Mouse (Mus musculus): ENCODE measurements at regions not wholly inside any gene's neighbourhood (a gene's known extent, or its start where the extent isn't known, plus 50 kb on each side); places are given as distances from the start of the nearest gene placed in this dataset.

GRCm38 (mm10) chr12:119069747-119070146 is 103.5 kb upstream of the Abcb5 start:
- Histone ChIP-seq H3K27ac (ENCODE audit: insufficient read depth, low read depth, low read length, poor library complexity, severe bottlenecking) (no peak overlapping the region), H3K4me1 (ENCODE audit: control insufficient read depth in 2 of 2, insufficient read depth in 2 of 2, low read length in 2 of 2, poor library complexity in 1 of 2) (no peaks in the 10 kb centered on the region), H3K36me3 (ENCODE audit: control insufficient read depth, insufficient read depth, low read length, poor library complexity, severe bottlenecking) (no peaks in the 10 kb centered on the region), H3K9me3 (ENCODE audit: control insufficient read depth, insufficient read depth, low read depth, low read length) (no peaks in the 10 kb centered on the region), H3K4me3 (ENCODE audit: insufficient read depth in 1 of 2, low read depth in 1 of 2, low read length in 2 of 2, poor library complexity in 1 of 2, severe bottlenecking in 1 of 2) (no peak overlapping the region), H3K9ac (ENCODE audit: insufficient read depth, low read depth, low read length, poor library complexity, severe bottlenecking) (no peak overlapping the region)
- in situ Hi-C loops (cut with MboI; ENCODE audit: low sequenced_read_pairs in 2 of 2, unreplicated experiment in 2 of 2) = no loop called here
- TF ChIP-seq MAFK (IDR thresholded peaks at IDR 0.05; ENCODE audit: insufficient read depth, low read depth, low read length) (no peak), ZC3H11A (IDR thresholded peaks at IDR 0.05; ENCODE audit: borderline replicate concordance, low read depth, low read length) (no peak), HCFC1 (IDR thresholded peaks at IDR 0.05; ENCODE audit: borderline replicate concordance, insufficient read depth, low read length) (no peak), ZNF384 (IDR thresholded peaks at IDR 0.05; ENCODE audit: low read depth, low read length) (no peak), CHD2 (IDR thresholded peaks at IDR 0.05; ENCODE audit: low read depth, low read length) (no peak)
- DNase-seq (ENCODE audit: low read depth, low spot score) = no peak

- in situ Hi-C loops (cut with MboI; ENCODE audit: low sequenced_read_pairs in 2 of 2, unreplicated experiment in 2 of 2) = no loop called here
- Histone ChIP-seq H3K9ac (ENCODE audit: insufficient read depth, low read depth, low read length, poor library complexity, severe bottlenecking) (no peak overlapping the region), H3K27ac (ENCODE audit: insufficient read depth, low read depth, low read length, poor library complexity, severe bottlenecking) (no peak overlapping the region), H3K4me3 (ENCODE audit: insufficient read depth in 1 of 2, low read depth in 1 of 2, low read length in 2 of 2, poor library complexity in 1 of 2, severe bottlenecking in 1 of 2) (no peak overlapping the region), H3K36me3 (ENCODE audit: control insufficient read depth, insufficient read depth, low read length, poor library complexity, severe bottlenecking) (no peaks in the 10 kb centered on the region), H3K9me3 (ENCODE audit: control insufficient read depth, insufficient read depth, low read depth, low read length) (no peaks in the 10 kb centered on the region), H3K4me1 (ENCODE audit: control insufficient read depth in 2 of 2, insufficient read depth in 2 of 2, low read length in 2 of 2, poor library complexity in 1 of 2) (no peaks in the 10 kb centered on the region)
- DNase-seq (ENCODE audit: low read depth, low spot score) = no peak
- TF ChIP-seq ZNF384 (IDR thresholded peaks at IDR 0.05; ENCODE audit: low read depth, low read length) (no peak), MAFK (IDR thresholded peaks at IDR 0.05; ENCODE audit: insufficient read depth, low read depth, low read length) (no peak), CHD2 (IDR thresholded peaks at IDR 0.05; ENCODE audit: low read depth, low read length) (no peak), HCFC1 (IDR thresholded peaks at IDR 0.05; ENCODE audit: borderline replicate concordance, insufficient read depth, low read length) (no peak), ZC3H11A (IDR thresholded peaks at IDR 0.05; ENCODE audit: borderline replicate concordance, low read depth, low read length) (no peak)
These were observed 101.9 kb upstream of the Abcb5 start for GRCm38 (mm10) chr12:119068079-119068478.

- no peaks in the 10 kb centered on the region for H3K36me3 ChIP-seq (ENCODE audit: control insufficient read depth, insufficient read depth, low read length, poor library complexity, severe bottlenecking)
- H3K4me1 ChIP-seq (ENCODE audit: control insufficient read depth in 2 of 2, insufficient read depth in 2 of 2, low read length in 2 of 2, poor library complexity in 1 of 2) = no peaks in the 10 kb centered on the region
- H3K27ac ChIP-seq (ENCODE audit: insufficient read depth, low read depth, low read length, poor library complexity, severe bottlenecking) = no peak overlapping the region
- no peaks in the 10 kb centered on the region for H3K9me3 ChIP-seq (ENCODE audit: control insufficient read depth, insufficient read depth, low read depth, low read length)
- in situ Hi-C loops (cut with MboI; ENCODE audit: low sequenced_read_pairs in 2 of 2, unreplicated experiment in 2 of 2) = no loop called here
- no peak for DNase-seq (ENCODE audit: low read depth, low spot score)
- H3K9ac ChIP-seq (ENCODE audit: insufficient read depth, low read depth, low read length, poor library complexity, severe bottlenecking) = no peak overlapping the region
- TF ChIP-seq MAFK (IDR thresholded peaks at IDR 0.05; ENCODE audit: insufficient read depth, low read depth, low read length) = no peak
- no peak for TF ChIP-seq HCFC1 (IDR thresholded peaks at IDR 0.05; ENCODE audit: borderline replicate concordance, insufficient read depth, low read length)
- TF ChIP-seq ZNF384 (IDR thresholded peaks at IDR 0.05; ENCODE audit: low read depth, low read length) = no peak
- no peak for TF ChIP-seq CHD2 (IDR thresholded peaks at IDR 0.05; ENCODE audit: low read depth, low read length)
- TF ChIP-seq ZC3H11A (IDR thresholded peaks at IDR 0.05; ENCODE audit: borderline replicate concordance, low read depth, low read length) = no peak
- H3K4me3 ChIP-seq (ENCODE audit: insufficient read depth in 1 of 2, low read depth in 1 of 2, low read length in 2 of 2, poor library complexity in 1 of 2, severe bottlenecking in 1 of 2) = no peak overlapping the region
These were observed 96.7 kb upstream of the Abcb5 start for GRCm38 (mm10) chr12:119062931-119063330.

GRCm38 (mm10) chr12:119062490-119062889 is 96.3 kb upstream of the Abcb5 start:
- in situ Hi-C loops (cut with MboI; ENCODE audit: low sequenced_read_pairs in 2 of 2, unreplicated experiment in 2 of 2) = no loop called here
- Histone ChIP-seq H3K9me3 (ENCODE audit: control insufficient read depth, insufficient read depth, low read depth, low read length) (no peaks in the 10 kb centered on the region), H3K27ac (ENCODE audit: insufficient read depth, low read depth, low read length, poor library complexity, severe bottlenecking) (no peak overlapping the region), H3K4me3 (ENCODE audit: insufficient read depth in 1 of 2, low read depth in 1 of 2, low read length in 2 of 2, poor library complexity in 1 of 2, severe bottlenecking in 1 of 2) (no peak overlapping the region), H3K9ac (ENCODE audit: insufficient read depth, low read depth, low read length, poor library complexity, severe bottlenecking) (no peak overlapping the region), H3K4me1 (ENCODE audit: control insufficient read depth in 2 of 2, insufficient read depth in 2 of 2, low read length in 2 of 2, poor library complexity in 1 of 2) (no peaks in the 10 kb centered on the region), H3K36me3 (ENCODE audit: control insufficient read depth, insufficient read depth, low read length, poor library complexity, severe bottlenecking) (no peaks in the 10 kb centered on the region)
- DNase-seq (ENCODE audit: low read depth, low spot score) = no peak
- no peak for TF ChIP-seq ZC3H11A (IDR thresholded peaks at IDR 0.05; ENCODE audit: borderline replicate concordance, low read depth, low read length)
- no peak for TF ChIP-seq ZNF384 (IDR thresholded peaks at IDR 0.05; ENCODE audit: low read depth, low read length)
- TF ChIP-seq HCFC1 (IDR thresholded peaks at IDR 0.05; ENCODE audit: borderline replicate concordance, insufficient read depth, low read length) = no peak
- TF ChIP-seq MAFK (IDR thresholded peaks at IDR 0.05; ENCODE audit: insufficient read depth, low read depth, low read length) = no peak
- TF ChIP-seq CHD2 (IDR thresholded peaks at IDR 0.05; ENCODE audit: low read depth, low read length) = no peak

GRCm38 (mm10) chr12:119054560-119054959 is 88.3 kb upstream of the Abcb5 start:
- DNase-seq (ENCODE audit: low read depth, low spot score) = no peak
- H3K9me3 ChIP-seq (ENCODE audit: control insufficient read depth, insufficient read depth, low read depth, low read length) = no peaks in the 10 kb centered on the region
- no peaks in the 10 kb centered on the region for H3K36me3 ChIP-seq (ENCODE audit: control insufficient read depth, insufficient read depth, low read length, poor library complexity, severe bottlenecking)
- H3K9ac ChIP-seq (ENCODE audit: insufficient read depth, low read depth, low read length, poor library complexity, severe bottlenecking) = no peak overlapping the region
- TF ChIP-seq MAFK (IDR thresholded peaks at IDR 0.05; ENCODE audit: insufficient read depth, low read depth, low read length) (no peak), ZC3H11A (IDR thresholded peaks at IDR 0.05; ENCODE audit: borderline replicate concordance, low read depth, low read length) (no peak), CHD2 (IDR thresholded peaks at IDR 0.05; ENCODE audit: low read depth, low read length) (no peak), HCFC1 (IDR thresholded peaks at IDR 0.05; ENCODE audit: borderline replicate concordance, insufficient read depth, low read length) (no peak), ZNF384 (IDR thresholded peaks at IDR 0.05; ENCODE audit: low read depth, low read length) (no peak)
- H3K4me3 ChIP-seq (ENCODE audit: insufficient read depth in 1 of 2, low read depth in 1 of 2, low read length in 2 of 2, poor library complexity in 1 of 2, severe bottlenecking in 1 of 2) = no peak overlapping the region
- no peaks in the 10 kb centered on the region for H3K4me1 ChIP-seq (ENCODE audit: control insufficient read depth in 2 of 2, insufficient read depth in 2 of 2, low read length in 2 of 2, poor library complexity in 1 of 2)
- in situ Hi-C loops (cut with MboI; ENCODE audit: low sequenced_read_pairs in 2 of 2, unreplicated experiment in 2 of 2) = no loop called here
- no peak overlapping the region for H3K27ac ChIP-seq (ENCODE audit: insufficient read depth, low read depth, low read length, poor library complexity, severe bottlenecking)

All from ES-E14 (cell line).